19 mouse cellular contexts compared by ENCODE assay signal in the genomic region with DNA sequence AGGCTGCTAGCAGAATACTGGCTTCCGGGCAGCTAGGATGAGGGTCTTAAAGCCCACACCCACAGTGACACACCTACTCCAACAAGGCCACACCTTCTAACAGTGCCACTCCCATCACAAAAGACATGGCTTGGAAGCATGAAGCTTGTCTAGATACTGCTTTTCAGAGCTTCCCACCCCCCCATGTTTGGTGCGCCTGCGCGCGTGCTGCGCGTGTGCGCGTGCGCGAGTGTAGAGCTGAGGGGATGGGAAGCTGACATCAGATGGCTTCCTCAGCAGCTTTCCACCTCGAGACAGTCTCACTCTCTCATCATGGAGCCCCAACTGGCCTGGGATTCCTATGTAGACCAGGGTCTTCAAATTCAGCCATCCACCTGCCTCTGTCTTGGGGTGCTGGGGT. TPM values are rescaled to one million over a fixed set of nuclear protein-coding genes. Genes with fewer than 3 reads are reported as not detected.
"Had no signal": no experiment of that assay in that cellular context is flagged by ENCODE, and none has a peak within 500 bp of the region (broad histone marks: within the 10 kb centered on the region; RNA-seq: fewer than 3 reads in every experiment).

No protein-coding gene starts in this region.

- ATAC-seq: midbrain, embryonic 16.5 days had no signal

- H3K4me2 ChIP-seq: lung, embryonic 14.5 days; midbrain, embryonic 12.5 days; neural tube, embryonic 13.5 days; neural tube, embryonic 15.5 days had no signal

- H3K4me1 ChIP-seq: midbrain, embryonic 12.5 days; neural tube, embryonic 13.5 days; neural tube, embryonic 15.5 days had no signal

- H3K9me3 ChIP-seq: midbrain, embryonic 10.5 days; midbrain, embryonic 12.5 days; neural tube, embryonic 13.5 days; neural tube, embryonic 15.5 days had no signal

- DNase-seq: lung, adult 18-20 months; lung, embryonic 14.5 days; lung, postnatal 10 days; lung, postnatal 4 days; midbrain, embryonic 14.5 days; retina, postnatal 1 day; right cerebral cortex, adult 18-20 months; right cerebral cortex, postnatal 25 days; right cerebral cortex, postnatal 4 days; spleen, adult 18-20 months; thymus, adult 2 months; thymus, postnatal 25 days had no signal

- H3K27me3 ChIP-seq: midbrain, embryonic 12.5 days; neural tube, embryonic 13.5 days; neural tube, embryonic 15.5 days had no signal

- H3K4me3 ChIP-seq: midbrain, embryonic 10.5 days; midbrain, embryonic 12.5 days; myocyte; neural tube, embryonic 13.5 days; neural tube, embryonic 15.5 days had no signal

- H3K27ac ChIP-seq: midbrain, embryonic 10.5 days; midbrain, embryonic 12.5 days; neural tube, embryonic 13.5 days; neural tube, embryonic 15.5 days had no signal

- H3K9ac ChIP-seq: lung, embryonic 14.5 days; midbrain, embryonic 12.5 days; neural tube, embryonic 13.5 days; neural tube, embryonic 15.5 days had no signal

RNA-seq across cellular contexts. Expression of a gene that starts 55.9 kb away (rescaled TPM):
- polyA plus RNA-seq: liver, embryonic 16.5 days; thymus, adult 2 months had no signal
